ENCODE assay signal across 14 mouse cellular contexts in genomic region chr5:44104120-44104519, GRCm38 (mm10). TPM values are rescaled to one million over a fixed set of nuclear protein-coding genes. Genes with fewer than 3 reads are reported as not detected.
DNase-seq lines count a peak whose midpoint lies in the region; ATAC-seq lines count a peak whose summit lies in the region.
"Had no signal": no experiment of that assay in that cellular context is flagged by ENCODE, and none has a peak within 500 bp of the region (broad histone marks: within the 10 kb centered on the region; RNA-seq: fewer than 3 reads in every experiment).

No protein-coding gene starts in this region.

- DNase-seq in CD4-positive, CD25-positive, alpha-beta regulatory T cell, adult 2 months (ENCODE audit: low read depth, low spot score) = peak; percentile 14
- peak; percentile 44 for DNase-seq in kidney, adult 9 months
- peak; percentile 27 for DNase-seq in 3T3-L1 (ENCODE audit: low read depth, low spot score)
- peak; percentile 3 for DNase-seq in c-Kit-positive CD71-positive TER-119-negative erythroid progenitor cells, embryonic 14.5 days (ENCODE audit: low read depth)
- no peak for DNase-seq in MN1 (ENCODE audit: low spot score)
- DNase-seq: cerebellum, adult 18-20 months; spleen, adult 18-20 months had no signal

- no peak for ATAC-seq in CD4-positive, CD25-positive, alpha-beta regulatory T cell, adult 4 months
- ATAC-seq in kidney, embryonic 16.5 days (ENCODE audit: low FRiP score, low TSS enrichment) = no peak
- no peak for ATAC-seq in erythroblast, adult 5-6 weeks (replicated peaks; ENCODE audit: low FRiP score, poor library complexity, severe bottlenecking)

- H3K4me2 ChIP-seq in kidney, embryonic 16.5 days (replicated peaks; ENCODE audit: low read depth, low read length) = no peak overlapping the region
- H3K4me2 ChIP-seq: heart, embryonic 12.5 days; limb, embryonic 15.5 days; neural tube, embryonic 13.5 days had no signal

- H3K4me3 ChIP-seq in kidney, embryonic 16.5 days (ENCODE audit: low read length) = no peak overlapping the region
- H3K4me3 ChIP-seq: heart, embryonic 12.5 days; limb, embryonic 15.5 days; midbrain, embryonic 10.5 days; neural tube, embryonic 13.5 days had no signal

- no peaks in the 10 kb centered on the region for H3K27me3 ChIP-seq in kidney, embryonic 16.5 days (ENCODE audit: insufficient read depth, low read length)
- H3K27me3 ChIP-seq: neural tube, embryonic 13.5 days had no signal

- H3K9me3 ChIP-seq in kidney, embryonic 16.5 days (ENCODE audit: low read length) = 0 out of 2 replicates have a peak, but pooled peaks cover 4% of the 10 kb centered on the region
- H3K9me3 ChIP-seq: limb, embryonic 15.5 days; neural tube, embryonic 13.5 days had no signal

- no peak overlapping the region for H3K27ac ChIP-seq in kidney, embryonic 16.5 days (ENCODE audit: low read length)
- H3K27ac ChIP-seq: limb, embryonic 15.5 days; neural tube, embryonic 13.5 days had no signal

- peaks cover 25% of the 10 kb centered on the region for H3K4me1 ChIP-seq in kidney, embryonic 16.5 days (ENCODE audit: insufficient read depth, low read length)

- WGBS in kidney, embryonic 16.5 days = 91% methylated on average over 2 of the region's 2 CpGs

- H3K9ac ChIP-seq in kidney, embryonic 16.5 days (replicated peaks; ENCODE audit: low read length) = no peak overlapping the region
- H3K9ac ChIP-seq: heart, embryonic 12.5 days; limb, embryonic 15.5 days; neural tube, embryonic 13.5 days had no signal

- H3K36me3 ChIP-seq in kidney, embryonic 16.5 days (ENCODE audit: insufficient read depth, low read length) = no peaks in the 10 kb centered on the region
- H3K36me3 ChIP-seq: heart, embryonic 12.5 days; limb, embryonic 15.5 days; neural tube, embryonic 13.5 days had no signal

RNA-seq across cellular contexts. Expression of gene Prom1, which starts 2.3 kb away (rescaled TPM):
- polyA plus RNA-seq in CD4-positive, CD25-positive, alpha-beta regulatory T cell, adult 4 months (2017; shearing (Covaris generic)) = 1 to 10 TPM in 1 of 2 experiments, under 1 TPM in 1; 0.69 to 1.4 TPM
- 96.0 and 97.8 TPM in 2 replicates for polyA plus RNA-seq in kidney, embryonic 16.5 days (2015; fragmentation: Nextera tagmentation; extraction: Ambion mirVana)
- total RNA-seq in erythroblast, adult 5-6 weeks (2015; ENCODE audit: low replicate concordance) = 13.8 and 31.6 TPM in 2 replicates
- total RNA-seq in erythroblast, adult 5-6 weeks (2017; ENCODE audit: low replicate concordance) = 14.1 and 16.7 TPM in 2 replicates

Comparison
In these comparisons a context has a peak if more than half of its experiments do, and no peak if none do; other contexts are left out.
1. RNA of gene Prom1, which starts 2.3 kb away (polyA plus RNA-seq): 96.0 to 97.8 TPM in kidney, embryonic 16.5 days; 0.69 to 1.4 TPM in CD4-positive, CD25-positive, alpha-beta regulatory T cell, adult 4 months; every median in the first group is over 10 times any median in the second.